Mouse (Mus musculus): ENCODE measurements around the gene Mylk2.

DNA sequence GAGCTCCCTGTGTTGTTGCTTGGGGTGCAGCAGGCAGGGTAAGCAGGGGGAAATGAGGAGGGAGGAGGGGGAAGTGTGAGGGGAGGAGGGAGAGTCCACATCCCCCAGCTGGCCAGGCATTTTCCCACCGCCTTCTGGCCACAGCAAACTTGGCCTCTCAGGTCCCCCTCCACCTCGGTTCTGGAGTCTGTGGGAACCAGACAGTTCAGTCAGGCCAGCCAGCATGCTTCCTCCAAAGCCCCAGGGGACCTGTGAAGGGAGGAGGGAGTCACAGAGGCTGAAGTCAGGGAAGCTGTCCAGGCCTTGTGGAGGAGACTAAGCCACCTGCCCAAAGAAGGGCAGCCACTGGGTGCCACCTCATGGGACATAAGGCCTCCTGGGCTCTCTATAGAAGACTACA, 19.1 kb downstream of the Mylk2 start:
- no peak for TF ChIP-seq POLR2A (IDR thresholded peaks at IDR 0.05; ENCODE audit: insufficient read depth, low read depth, low read length)
- TF ChIP-seq CTCF (IDR thresholded peaks at IDR 0.05; ENCODE audit: insufficient read depth, low read depth, low read length): no peak

Measured in olfactory bulb, adult 2 months (tissue).